In the genomic region with DNA sequence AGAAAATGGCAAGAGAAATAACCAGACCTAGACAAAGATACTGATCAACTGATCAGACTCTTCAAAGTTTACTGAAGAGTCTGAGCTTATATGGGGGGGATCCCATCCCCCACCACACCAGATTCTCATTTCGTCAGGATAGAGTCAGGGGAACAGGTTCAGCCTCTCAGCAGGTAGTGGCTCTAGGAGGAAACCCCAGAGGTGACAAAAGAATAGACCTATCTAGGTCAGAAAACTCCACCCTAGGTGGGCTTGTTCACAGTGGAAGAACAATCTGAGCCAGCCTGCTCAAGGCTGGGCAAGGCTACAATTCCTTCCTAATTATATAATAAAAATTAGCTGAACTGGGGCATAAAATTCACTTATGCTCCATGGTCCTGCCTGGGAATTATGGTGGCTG, we compare ENCODE assay signal across 26 mouse cellular contexts. TPM values are rescaled to one million over a fixed set of nuclear protein-coding genes. Genes with fewer than 3 reads are reported as not detected.
"Had no signal": no experiment of that assay in that cellular context is flagged by ENCODE, and none has a peak within 500 bp of the region (broad histone marks: within the 10 kb centered on the region; RNA-seq: fewer than 3 reads in every experiment).

No protein-coding gene starts in this region.

- H3K27me3 ChIP-seq: liver, embryonic 15.5 days; midbrain, embryonic 12.5 days; neural tube, embryonic 13.5 days; neural tube, embryonic 15.5 days; stomach, embryonic 15.5 days had no signal

- H3K36me3 ChIP-seq: liver, embryonic 15.5 days; midbrain, embryonic 10.5 days; midbrain, embryonic 12.5 days; neural tube, embryonic 13.5 days; neural tube, embryonic 15.5 days; stomach, embryonic 15.5 days had no signal

- H3K9me3 ChIP-seq: liver, embryonic 15.5 days; neural tube, embryonic 13.5 days; neural tube, embryonic 15.5 days; stomach, embryonic 15.5 days had no signal

- H3K4me1 ChIP-seq: liver, embryonic 15.5 days; midbrain, embryonic 10.5 days; midbrain, embryonic 12.5 days; neural tube, embryonic 13.5 days; neural tube, embryonic 15.5 days; stomach, embryonic 15.5 days had no signal

- H3K9ac ChIP-seq: liver, embryonic 15.5 days; lung, embryonic 14.5 days; midbrain, embryonic 12.5 days; neural tube, embryonic 13.5 days; neural tube, embryonic 15.5 days; stomach, embryonic 15.5 days had no signal

- H3K4me3 ChIP-seq: liver, embryonic 15.5 days; midbrain, embryonic 10.5 days; midbrain, embryonic 12.5 days; myocyte; neural tube, embryonic 13.5 days; neural tube, embryonic 15.5 days; stomach, embryonic 15.5 days had no signal

- DNase-seq: lung, adult 18-20 months; lung, embryonic 14.5 days; lung, postnatal 10 days; lung, postnatal 4 days; midbrain, embryonic 14.5 days; retina, postnatal 1 day; right cerebral cortex, postnatal 14 days; right cerebral cortex, postnatal 4 days; spleen, adult 18-20 months; thymus, adult 2 months; thymus, postnatal 25 days; thymus, postnatal 4 days had no signal

- H3K27ac ChIP-seq: liver, embryonic 15.5 days; midbrain, embryonic 10.5 days; midbrain, embryonic 12.5 days; neural tube, embryonic 13.5 days; neural tube, embryonic 15.5 days; stomach, embryonic 15.5 days; stomach, postnatal 0 days had no signal

RNA-seq across cellular contexts. Expression of gene Cyp2a22, which starts 43.4 kb away (rescaled TPM):
- polyA plus RNA-seq: lung, embryonic 14.5 days; lung, embryonic 16.5 days; midbrain, embryonic 10.5 days; midbrain, embryonic 12.5 days; midbrain, embryonic 14.5 days; midbrain, embryonic 16.5 days; myocyte; neural tube, embryonic 11.5 days; neural tube, embryonic 13.5 days; neural tube, embryonic 15.5 days; small intestine, adult 2 months; stomach, embryonic 15.5 days; testis, adult 2 months; thymus, adult 2 months; urinary bladder, adult 2 months had no signal

RNA-seq across cellular contexts. Expression of gene Cyp2a12, which starts 46.3 kb away (rescaled TPM):
- polyA plus RNA-seq: lung, embryonic 14.5 days; lung, embryonic 16.5 days; midbrain, embryonic 10.5 days; midbrain, embryonic 12.5 days; midbrain, embryonic 14.5 days; midbrain, embryonic 16.5 days; myocyte; neural tube, embryonic 11.5 days; neural tube, embryonic 13.5 days; neural tube, embryonic 15.5 days; small intestine, adult 2 months; thymus, adult 2 months; urinary bladder, adult 2 months had no signal
